Mouse (Mus musculus) megakaryocyte, embryonic 14.5 days (primary cell): ENCODE measurements around the gene Samm50. TPM values are rescaled to one million over a fixed set of nuclear protein-coding genes. Genes with fewer than 3 reads are reported as not detected.

Experiments used
- H3K27me3 ChIP-seq: replicated peaks from 2 replicates; pipeline ENCODE3; 2012; ENCODE audit warnings: inconsistent platforms
- H3K36me3 ChIP-seq: replicated peaks from 2 replicates; pipeline ENCODE3; 2012; ENCODE audit warnings: low read length, inconsistent platforms, mixed read lengths
- H3K4me1 ChIP-seq: 2 replicates; pipeline ENCODE4 v1.6.1; 2012; ENCODE audit warnings: inconsistent platforms
- H3K4me3 ChIP-seq: replicated peaks from 2 replicates; pipeline ENCODE3; 2012; ENCODE audit warnings: moderate library complexity, mild to moderate bottlenecking, inconsistent platforms
- H3K9me3 ChIP-seq: 2 replicates; pipeline ENCODE4 v1.6.1; 2012; ENCODE audit warnings: inconsistent platforms
- FLI1 ChIP-seq: IDR thresholded peaks from 2 replicates; pipeline ENCODE4 v1.6.1; 2012; ENCODE audit warnings: low read length, inconsistent platforms, mixed read lengths
- GATA1 ChIP-seq: IDR thresholded peaks from 3 replicates; pipeline ENCODE4 v1.6.1; 2012; ENCODE audit warnings: mixed read lengths, low read length, inconsistent platforms, borderline replicate concordance
- polyA plus RNA-seq: library from polyadenylated mRNA; stranded (reverse); fragments of >175 nt; gene quantifications from 2 replicates; pipeline ENCODE4 v1.2.3, GENCODE M21; 2012; ENCODE audit warnings: low replicate concordance; ENCODE audit not compliant: insufficient read depth

Samm50 gene
- polyA plus RNA-seq, 1 experiment: 45.4 TPM

DNA sequence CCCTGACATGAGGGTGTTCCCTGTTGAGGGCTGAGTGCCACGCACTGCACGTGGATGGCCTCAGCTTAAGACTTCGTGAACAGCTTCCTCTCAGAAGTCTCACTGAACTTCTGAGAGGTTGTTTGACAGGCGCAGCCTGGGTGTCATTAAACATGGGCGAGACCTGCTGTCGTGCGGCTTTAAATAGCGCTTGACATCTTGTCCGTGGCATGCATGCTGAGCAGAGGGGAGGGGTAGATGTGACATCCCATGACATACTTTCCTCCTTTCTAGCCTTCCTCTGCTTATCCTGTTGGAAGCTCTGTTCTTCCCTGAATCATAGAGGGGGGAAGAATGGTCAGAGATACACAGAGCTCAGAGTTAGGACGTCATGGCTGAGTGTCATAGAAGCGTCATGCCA, 61.7 kb downstream of the Samm50 start:
- TF ChIP-seq FLI1: no peak
- TF ChIP-seq GATA1: no peak
- peaks cover 12% of the 10 kb centered on the region for H3K27me3 ChIP-seq
- H3K36me3 ChIP-seq: peaks cover 17% of the 10 kb centered on the region
- H3K4me1 ChIP-seq: peaks cover 91% of the 10 kb centered on the region
- peak overlapping the region; percentile 31 for H3K4me3 ChIP-seq
- H3K9me3 ChIP-seq: no peaks in the 10 kb centered on the region

DNA sequence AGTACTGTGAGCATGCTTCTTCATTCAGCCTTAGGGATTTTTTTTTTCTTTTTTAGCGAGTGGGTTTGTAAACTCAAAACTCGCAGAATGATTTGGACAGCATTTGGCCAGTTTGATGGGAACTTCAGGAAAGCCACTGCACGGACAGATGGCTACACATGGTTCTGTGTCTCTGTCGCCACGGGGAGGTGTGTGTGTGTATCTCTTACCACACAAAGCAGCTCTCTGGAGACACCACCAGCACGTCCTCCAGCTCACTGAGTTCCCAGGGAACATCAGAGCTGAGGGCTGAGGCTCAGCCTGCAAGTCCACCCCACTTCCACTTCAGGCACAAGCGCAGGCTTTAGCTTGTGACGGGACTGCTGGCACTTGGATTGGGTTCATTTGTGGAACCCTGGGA, 62.3 kb downstream of the Samm50 start:
- H3K9me3 ChIP-seq: no peaks in the 10 kb centered on the region

DNA sequence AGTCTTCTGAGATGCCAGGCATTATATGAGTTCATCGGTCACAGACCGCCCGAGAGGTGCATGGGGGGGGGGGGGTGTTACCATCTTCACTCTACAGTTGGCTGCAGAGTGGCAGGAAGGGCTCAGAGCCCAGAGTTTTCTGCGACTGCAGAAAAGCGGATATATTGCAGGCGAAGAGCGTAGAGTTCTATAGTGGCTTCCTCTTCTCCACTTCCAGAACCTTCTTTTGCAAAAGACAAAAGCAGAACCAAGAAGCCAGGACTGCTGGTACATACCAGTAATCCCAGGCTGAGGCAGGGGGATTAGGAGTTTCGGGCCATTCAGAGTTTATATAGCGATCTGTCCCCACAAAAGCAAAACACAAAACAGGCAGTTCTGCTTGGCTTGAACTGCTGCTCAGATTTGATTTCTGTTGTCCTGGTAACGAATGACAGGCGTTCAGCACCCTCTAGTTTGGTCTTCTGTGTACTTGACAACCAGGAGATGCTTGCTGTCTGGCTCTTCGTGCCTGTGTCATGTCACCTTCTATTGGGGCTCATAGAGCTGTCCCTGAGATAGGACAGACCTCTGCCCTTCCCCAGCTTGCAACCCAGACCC, 64.3 kb downstream of the Samm50 start:
- peaks cover 43% of the 10 kb centered on the region for H3K36me3 ChIP-seq
- TF ChIP-seq GATA1: no peak
- TF ChIP-seq FLI1: no peak
- H3K4me3 ChIP-seq: peak overlapping the region; percentile 93
- peaks cover 5% of the 10 kb centered on the region for H3K27me3 ChIP-seq
- H3K4me1 ChIP-seq: peaks cover 100% of the 10 kb centered on the region
- no peaks in the 10 kb centered on the region for H3K9me3 ChIP-seq

More for the DNA sequence above, 62.3 kb downstream of the Samm50 start:
- H3K4me3 ChIP-seq: peak overlapping the region; percentile 42
- H3K27me3 ChIP-seq: peaks cover 9% of the 10 kb centered on the region
- H3K36me3 ChIP-seq: peaks cover 23% of the 10 kb centered on the region
- peaks cover 93% of the 10 kb centered on the region for H3K4me1 ChIP-seq
- TF ChIP-seq FLI1: no peak
- TF ChIP-seq GATA1: no peak

DNA sequence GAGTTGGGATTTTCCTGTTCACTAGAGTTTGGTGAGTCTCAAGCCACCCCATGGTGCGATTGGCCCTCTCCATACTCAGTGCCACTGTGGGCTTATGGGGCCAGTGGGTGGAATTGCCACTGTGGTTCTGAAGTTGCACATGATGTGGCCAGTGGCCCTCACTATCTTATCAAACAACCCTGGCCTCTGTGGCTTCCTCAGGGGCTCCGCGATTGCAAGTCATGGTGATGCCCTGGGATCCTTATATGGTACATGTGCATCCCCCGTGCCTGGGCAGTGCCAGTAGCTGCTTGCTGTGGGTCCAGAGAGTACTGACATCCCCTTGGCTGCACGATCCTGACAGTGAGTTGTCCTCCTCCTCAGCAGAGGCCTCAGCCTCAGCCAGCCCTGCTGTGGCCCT, 64.8 kb downstream of the Samm50 start:
- Histone ChIP-seq H3K27me3 (peaks cover 2% of the 10 kb centered on the region), H3K36me3 (peaks cover 48% of the 10 kb centered on the region), H3K9me3 (no peaks in the 10 kb centered on the region), H3K4me1 (peaks cover 100% of the 10 kb centered on the region), H3K4me3 (peak overlapping the region; percentile 93)
- TF ChIP-seq GATA1: peak; percentile 89
- TF ChIP-seq FLI1: 0 out of 2 replicates have a peak, but pooled peaks have one; percentile 30

DNA sequence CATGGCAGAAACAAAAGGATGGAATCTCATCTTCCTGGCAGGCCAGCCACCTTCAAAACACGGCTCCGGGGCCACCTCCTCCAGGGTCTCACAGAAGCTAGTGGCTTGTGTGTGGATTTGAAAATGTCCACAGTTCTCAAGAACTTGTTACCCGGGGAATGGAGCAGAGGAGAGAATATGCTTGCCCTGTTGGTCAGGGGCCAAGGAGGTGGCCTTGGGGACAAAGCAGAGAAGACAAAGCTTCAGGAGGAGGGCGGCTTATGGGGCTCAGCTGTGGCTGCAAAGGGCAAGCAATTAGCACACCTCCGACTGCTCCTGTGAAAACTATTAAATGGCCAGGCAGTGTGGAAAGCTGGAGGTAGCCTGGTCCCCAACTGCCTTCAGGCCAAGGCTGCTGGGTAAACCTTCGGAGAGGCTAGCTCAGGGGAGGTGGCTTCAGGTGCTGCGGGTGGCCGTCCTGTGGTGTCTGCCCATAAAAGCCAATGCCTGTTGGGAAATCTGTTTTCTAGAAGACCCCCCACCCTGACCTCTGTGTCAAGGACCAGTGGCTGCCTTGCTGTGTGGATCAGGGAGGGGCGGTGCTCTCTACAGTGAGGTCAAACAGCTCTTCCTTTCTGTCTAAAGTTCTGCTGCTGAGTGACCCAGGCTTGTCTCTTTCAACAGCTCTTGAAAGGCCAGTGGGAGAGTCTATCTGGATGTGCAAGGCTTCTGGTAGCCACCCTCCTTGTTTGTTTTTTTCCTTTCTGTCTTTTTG, 66.7 kb downstream of the Samm50 start:
- peak overlapping the region; percentile 93 for H3K4me3 ChIP-seq
- H3K36me3 ChIP-seq: peaks cover 67% of the 10 kb centered on the region
- H3K4me1 ChIP-seq: peaks cover 100% of the 10 kb centered on the region
- no peaks in the 10 kb centered on the region for H3K27me3 ChIP-seq
- no peaks in the 10 kb centered on the region for H3K9me3 ChIP-seq
- TF ChIP-seq GATA1 (no peak), FLI1 (no peak)

DNA sequence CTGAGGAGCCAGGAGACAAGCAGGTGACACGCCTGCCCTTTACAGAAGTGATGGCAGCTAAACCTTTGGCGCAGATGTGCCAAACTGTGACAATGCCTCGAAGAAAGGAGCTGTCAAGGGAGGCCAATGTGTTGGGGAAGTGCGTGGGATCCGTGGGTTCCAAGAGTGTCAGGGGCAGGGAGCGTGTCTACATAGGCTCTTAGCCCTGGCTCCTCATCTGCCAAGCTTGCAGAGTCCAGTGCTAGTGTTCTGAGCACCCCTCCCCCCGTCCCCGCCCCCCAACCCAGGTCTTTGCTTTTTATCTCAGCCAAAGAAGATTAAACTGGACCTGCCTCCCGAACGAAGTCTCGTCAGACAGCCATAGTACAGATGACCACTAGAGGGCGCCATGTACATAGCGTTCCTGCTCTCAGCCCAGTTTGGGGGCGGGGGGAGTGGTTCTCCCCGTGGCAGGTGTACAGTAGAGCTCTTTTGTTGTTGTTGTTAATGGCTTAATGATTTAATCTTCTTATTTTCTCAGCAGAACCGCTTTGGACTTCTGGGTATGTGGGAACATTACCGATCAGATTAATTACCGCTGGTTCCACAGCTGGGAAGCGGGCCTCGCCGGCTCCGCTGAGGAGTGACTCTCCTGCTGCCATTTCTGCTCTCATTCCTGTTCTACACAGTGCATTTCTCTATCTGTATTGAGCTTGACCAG, 68.2 kb downstream of the Samm50 start:
- Histone ChIP-seq H3K9me3 (no peaks in the 10 kb centered on the region), H3K36me3 (peaks cover 82% of the 10 kb centered on the region), H3K27me3 (no peaks in the 10 kb centered on the region), H3K4me3 (peak overlapping the region; percentile 93), H3K4me1 (peaks cover 100% of the 10 kb centered on the region)
- TF ChIP-seq FLI1 (no peak), GATA1 (no peak)

DNA sequence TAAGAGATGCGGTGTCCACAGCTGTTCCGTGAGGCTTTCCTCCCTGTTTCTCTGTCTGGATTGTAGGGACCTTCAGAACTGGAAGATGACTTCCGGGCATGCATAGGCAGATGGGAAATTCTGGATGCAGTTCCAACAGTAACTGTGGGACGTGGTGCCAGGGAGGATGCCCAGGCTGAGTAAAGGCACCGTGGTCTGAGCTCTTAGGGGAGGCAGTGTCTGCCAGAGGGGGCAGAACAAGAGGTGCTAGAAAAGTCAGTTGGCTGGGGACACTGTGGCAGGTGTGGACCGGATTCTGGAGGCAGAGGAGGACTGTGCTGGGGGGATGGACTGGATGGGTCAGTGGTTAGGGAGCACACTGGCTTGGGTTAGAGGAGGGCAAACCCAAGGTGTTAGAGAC, 70.6 kb downstream of the Samm50 start:
- Histone ChIP-seq H3K27me3 (no peaks in the 10 kb centered on the region), H3K9me3 (no peaks in the 10 kb centered on the region), H3K4me3 (peak overlapping the region; percentile 83), H3K4me1 (peaks cover 98% of the 10 kb centered on the region), H3K36me3 (peaks cover 100% of the 10 kb centered on the region)
- no peak for TF ChIP-seq FLI1
- TF ChIP-seq GATA1: no peak

DNA sequence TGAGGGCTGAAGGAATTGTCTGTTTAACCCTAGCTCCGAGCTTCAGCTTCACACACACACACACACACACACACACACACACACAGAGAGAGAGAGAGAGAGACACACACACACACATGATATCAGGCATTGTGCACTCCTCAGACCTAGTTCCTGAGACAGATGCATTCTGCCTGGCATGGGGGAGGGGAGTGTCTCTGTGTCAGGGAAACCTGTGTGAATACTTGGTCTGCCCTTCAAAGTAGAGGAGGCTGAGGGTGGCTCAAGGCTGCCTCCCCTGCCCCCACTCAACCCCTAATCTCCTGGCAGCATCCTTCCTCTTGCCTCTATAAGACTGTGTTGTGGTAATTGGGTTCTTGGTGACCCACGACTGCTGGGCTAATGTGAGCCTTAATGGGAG, 71.5 kb downstream of the Samm50 start:
- H3K4me1 ChIP-seq: peaks cover 98% of the 10 kb centered on the region
- no peak for TF ChIP-seq FLI1
- 0 out of 3 replicates have a peak, but pooled peaks have one; percentile 25 for TF ChIP-seq GATA1
- peak overlapping the region; percentile 66 for H3K4me3 ChIP-seq
- H3K36me3 ChIP-seq: peaks cover 100% of the 10 kb centered on the region
- no peaks in the 10 kb centered on the region for H3K9me3 ChIP-seq
- no peaks in the 10 kb centered on the region for H3K27me3 ChIP-seq

DNA sequence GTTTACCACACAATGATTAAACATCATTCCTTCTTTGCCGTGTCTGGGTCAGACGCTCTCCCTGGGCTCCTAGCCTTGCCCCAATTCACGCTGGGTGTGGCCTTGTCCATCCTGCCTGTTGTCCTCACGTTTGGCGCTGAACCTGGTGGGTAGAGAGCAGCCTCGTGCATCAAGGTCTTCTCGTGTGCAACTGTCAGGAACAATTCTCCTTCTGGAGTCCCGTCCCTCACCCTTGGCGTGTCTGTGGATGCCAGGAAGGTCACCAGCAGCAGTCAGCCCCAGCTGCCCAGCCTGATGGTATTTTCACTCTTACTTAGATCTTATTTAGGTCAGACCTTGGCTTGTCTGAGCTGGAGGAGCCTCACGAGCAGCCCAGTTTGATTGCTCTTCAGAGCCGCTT, 73.1 kb downstream of the Samm50 start:
- no peak for TF ChIP-seq GATA1
- TF ChIP-seq FLI1: no peak
- Histone ChIP-seq H3K27me3 (no peaks in the 10 kb centered on the region), H3K4me1 (peaks cover 97% of the 10 kb centered on the region), H3K36me3 (peaks cover 100% of the 10 kb centered on the region), H3K4me3 (peak overlapping the region; percentile 46), H3K9me3 (no peaks in the 10 kb centered on the region)

DNA sequence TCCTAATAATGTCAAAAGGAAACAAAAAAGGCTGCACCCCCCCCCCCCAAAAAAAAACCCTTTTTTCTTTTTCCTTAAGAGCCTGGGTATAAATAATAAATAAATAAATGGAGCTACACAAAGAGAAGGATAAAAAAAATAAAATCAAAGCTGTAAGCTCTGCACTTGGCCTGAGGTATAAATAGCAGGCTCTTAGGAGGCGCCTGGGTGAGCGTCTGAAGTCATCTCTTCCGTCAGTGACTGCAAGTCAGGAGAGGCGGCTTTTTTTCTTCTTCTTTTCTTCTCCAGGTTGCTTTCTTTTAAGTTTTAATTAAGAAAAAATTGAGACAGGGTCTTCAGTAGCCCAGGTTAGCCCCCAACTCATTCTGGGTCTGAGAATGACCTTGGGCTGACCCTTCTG, 74.2 kb downstream of the Samm50 start:
- TF ChIP-seq GATA1: no peak
- TF ChIP-seq FLI1: no peak
- Histone ChIP-seq H3K9me3 (no peaks in the 10 kb centered on the region), H3K27me3 (no peaks in the 10 kb centered on the region), H3K4me3 (no peak overlapping the region), H3K36me3 (peaks cover 100% of the 10 kb centered on the region), H3K4me1 (peaks cover 97% of the 10 kb centered on the region)

Other genes starting within 250 kb of the Samm50 start
- not detected in 2 replicates for gene Efcab6, start 126.9 kb upstream of the Samm50 start, polyA plus RNA-seq
- gene Sult4a1, start 86.5 kb upstream of the Samm50 start, polyA plus RNA-seq: not detected in 2 replicates
- gene Pnpla5, start 69.1 kb upstream of the Samm50 start, polyA plus RNA-seq: not detected in 2 replicates
- not detected in 2 replicates for gene Pnpla3, start 24.4 kb upstream of the Samm50 start, polyA plus RNA-seq
- 524 and 845 TPM in 2 replicates for gene Parvb, start 39.8 kb downstream of the Samm50 start, polyA plus RNA-seq
- 11.6 and 38.7 TPM in 2 replicates for gene Parvg, start 131.8 kb downstream of the Samm50 start, polyA plus RNA-seq